Mouse (Mus musculus): ENCODE data around the gene Daam2. TPM values are rescaled to one million over a fixed set of nuclear protein-coding genes. Genes with fewer than 3 reads are reported as not detected.

Daam2 gene
- polyA plus RNA-seq, 1 experiment from 2014 or later: 2.1 TPM

DNA sequence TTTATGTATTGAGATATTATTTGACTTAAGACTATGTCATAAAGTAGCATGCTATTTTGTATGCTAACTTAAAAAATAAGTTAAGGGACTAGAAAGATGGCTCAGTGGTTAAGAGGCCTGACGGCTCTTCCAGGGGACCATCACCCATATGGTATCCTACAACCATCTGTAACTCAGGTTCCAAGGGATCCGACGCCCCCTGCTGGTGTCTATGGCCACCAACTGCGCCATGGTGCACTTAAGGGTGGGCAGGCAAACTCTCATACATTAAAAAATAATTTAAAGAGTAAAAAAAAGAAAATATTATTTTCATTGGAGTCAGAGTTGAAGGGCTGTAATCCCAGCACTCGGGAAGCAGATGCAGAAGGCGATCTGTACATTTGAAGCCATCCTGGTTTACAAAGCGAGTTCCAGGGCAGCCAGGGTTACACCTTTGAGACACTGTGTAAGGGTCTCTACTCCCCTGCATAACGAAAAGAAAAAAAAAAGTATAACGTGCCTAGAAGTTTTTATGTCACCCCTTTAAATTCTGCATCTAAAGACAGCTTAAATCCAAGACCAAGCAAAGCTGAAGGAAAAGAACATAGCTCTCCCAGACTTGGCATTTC, 136.4 kb downstream of the Daam2 start:
- H3K9ac ChIP-seq (ENCODE audit: low read depth, low read length): peak overlapping the region; percentile 38
- H3K36me3 ChIP-seq (ENCODE audit: control insufficient read depth, insufficient read depth, low read length): no peaks in the 10 kb centered on the region
- peak overlapping the region; percentile 88 for H3K4me3 ChIP-seq (ENCODE audit: low read length)
- no peaks in the 10 kb centered on the region for H3K9me3 ChIP-seq (ENCODE audit: control insufficient read depth, low read length)
- peaks cover 14% of the 10 kb centered on the region for H3K4me1 ChIP-seq (ENCODE audit: control insufficient read depth, insufficient read depth, low read depth, low read length)
- no peaks in the 10 kb centered on the region for H3K27me3 ChIP-seq (replicated peaks; ENCODE audit: control insufficient read depth, insufficient read depth, low read length)
- 18% methylated on average over 9 of the region's 9 CpGs for WGBS
- H3K27ac ChIP-seq (ENCODE audit: low read depth, low read length): 0 out of 2 replicates have a peak overlapping the region, but pooled peaks have one; percentile 12
- H3K4me2 ChIP-seq (ENCODE audit: low read length): peak overlapping the region; percentile 76
- peak; percentile 48 for ATAC-seq

GRCm38 (mm10) chr17:49423872-49424271, 140.3 kb downstream of the Daam2 start:
- no peaks in the 10 kb centered on the region for H3K36me3 ChIP-seq (ENCODE audit: control insufficient read depth, insufficient read depth, low read length)
- no peaks in the 10 kb centered on the region for H3K27me3 ChIP-seq (replicated peaks; ENCODE audit: control insufficient read depth, insufficient read depth, low read length)
- ATAC-seq: no peak
- no peak overlapping the region for H3K4me2 ChIP-seq (ENCODE audit: low read length)
- H3K9ac ChIP-seq (ENCODE audit: low read depth, low read length): no peak overlapping the region
- H3K9me3 ChIP-seq (ENCODE audit: control insufficient read depth, low read length): no peaks in the 10 kb centered on the region
- peaks cover 3% of the 10 kb centered on the region for H3K4me1 ChIP-seq (ENCODE audit: control insufficient read depth, insufficient read depth, low read depth, low read length)
- H3K4me3 ChIP-seq (ENCODE audit: low read length): no peak overlapping the region
- 83% methylated on average over 3 of the region's 3 CpGs for WGBS
- H3K27ac ChIP-seq (ENCODE audit: low read depth, low read length): no peak overlapping the region

- H3K9ac ChIP-seq (ENCODE audit: low read depth, low read length): no peak overlapping the region
- no peak overlapping the region for H3K4me3 ChIP-seq (ENCODE audit: low read length)
- H3K36me3 ChIP-seq (ENCODE audit: control insufficient read depth, insufficient read depth, low read length): no peaks in the 10 kb centered on the region
- no peaks in the 10 kb centered on the region; the same call in 1 of the 2 replicates for H3K4me1 ChIP-seq (ENCODE audit: control insufficient read depth, insufficient read depth, low read depth, low read length)
- WGBS: 79% methylated on average over 2 of the region's 2 CpGs
- no peak overlapping the region for H3K4me2 ChIP-seq (ENCODE audit: low read length)
- H3K27me3 ChIP-seq (replicated peaks; ENCODE audit: control insufficient read depth, insufficient read depth, low read length): no peaks in the 10 kb centered on the region
- no peaks in the 10 kb centered on the region for H3K9me3 ChIP-seq (ENCODE audit: control insufficient read depth, low read length)
- no peak for ATAC-seq
- H3K27ac ChIP-seq (ENCODE audit: low read depth, low read length): no peak overlapping the region
Measured at GRCm38 (mm10) chr17:49423067-49423325, 141.1 kb downstream of the Daam2 start.

- no peaks in the 10 kb centered on the region for H3K27me3 ChIP-seq (replicated peaks; ENCODE audit: control insufficient read depth, insufficient read depth, low read length)
- no peaks in the 10 kb centered on the region for H3K36me3 ChIP-seq (ENCODE audit: control insufficient read depth, insufficient read depth, low read length)
- H3K4me2 ChIP-seq (ENCODE audit: low read length): no peak overlapping the region
- 72% methylated on average over 3 of the region's 3 CpGs for WGBS
- ATAC-seq: no peak
- no peaks in the 10 kb centered on the region for H3K4me1 ChIP-seq (ENCODE audit: control insufficient read depth, insufficient read depth, low read depth, low read length)
- H3K4me3 ChIP-seq (ENCODE audit: low read length): no peak overlapping the region
- H3K9me3 ChIP-seq (ENCODE audit: control insufficient read depth, low read length): no peaks in the 10 kb centered on the region
- no peak overlapping the region for H3K27ac ChIP-seq (ENCODE audit: low read depth, low read length)
- no peak overlapping the region for H3K9ac ChIP-seq (ENCODE audit: low read depth, low read length)
Measured at GRCm38 (mm10) chr17:49422286-49423066, 141.7 kb downstream of the Daam2 start.

DNA sequence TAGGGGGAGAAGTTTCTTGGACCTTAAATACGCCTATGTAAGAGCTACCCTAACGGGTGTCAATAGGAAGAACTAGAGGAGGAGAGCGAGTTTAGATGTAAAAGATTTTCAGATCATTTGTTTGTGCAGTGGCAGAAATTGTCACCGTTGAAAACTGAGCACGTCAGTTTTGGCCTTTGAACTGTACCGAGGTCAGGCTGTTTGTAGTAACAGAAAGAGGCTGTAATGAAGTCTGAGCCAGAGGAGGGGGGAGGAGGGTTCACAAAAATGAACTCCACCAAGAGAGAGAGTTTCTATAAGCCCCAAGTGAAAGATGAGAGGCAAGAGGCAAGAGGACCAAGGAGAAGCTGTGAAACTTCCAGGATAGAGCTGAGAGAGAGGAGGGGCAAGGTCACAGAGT, 144.3 kb downstream of the Daam2 start:
- Histone ChIP-seq H3K27ac (ENCODE audit: low read depth, low read length) (no peak overlapping the region), H3K9ac (ENCODE audit: low read depth, low read length) (no peak overlapping the region), H3K4me2 (ENCODE audit: low read length) (no peak overlapping the region), H3K4me1 (ENCODE audit: control insufficient read depth, insufficient read depth, low read depth, low read length) (no peaks in the 10 kb centered on the region), H3K4me3 (ENCODE audit: low read length) (no peak overlapping the region), H3K27me3 (replicated peaks; ENCODE audit: control insufficient read depth, insufficient read depth, low read length) (no peaks in the 10 kb centered on the region), H3K36me3 (ENCODE audit: control insufficient read depth, insufficient read depth, low read length) (no peaks in the 10 kb centered on the region), H3K9me3 (ENCODE audit: control insufficient read depth, low read length) (no peaks in the 10 kb centered on the region)
- 70% methylated on average over 6 of the region's 6 CpGs for WGBS
- no peak for ATAC-seq

DNA sequence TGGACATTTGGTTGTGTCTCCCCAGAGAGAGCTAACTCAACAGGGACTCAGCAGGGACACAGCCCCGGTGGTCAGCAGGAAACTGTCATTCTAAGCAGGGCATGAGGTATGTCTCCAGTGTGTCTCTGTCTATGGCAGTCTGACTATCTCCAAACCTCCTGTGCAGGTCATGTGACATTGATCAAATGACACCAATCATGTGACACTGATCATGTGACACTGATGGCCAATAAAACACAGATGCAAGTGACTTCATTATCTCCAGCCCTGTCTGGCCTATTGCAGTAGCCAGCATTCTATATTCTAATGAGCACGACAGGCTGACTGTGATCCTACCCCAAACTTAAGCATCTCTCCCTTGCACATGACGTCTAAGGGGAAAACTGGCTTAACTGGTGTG, 147.9 kb downstream of the Daam2 start:
- ATAC-seq: no peak
- 81% methylated on average over 3 of the region's 3 CpGs for WGBS
- H3K9ac ChIP-seq (ENCODE audit: low read depth, low read length): no peak overlapping the region
- H3K27me3 ChIP-seq (replicated peaks; ENCODE audit: control insufficient read depth, insufficient read depth, low read length): no peaks in the 10 kb centered on the region
- H3K4me2 ChIP-seq (ENCODE audit: low read length): no peak overlapping the region
- H3K4me1 ChIP-seq (ENCODE audit: control insufficient read depth, insufficient read depth, low read depth, low read length): no peaks in the 10 kb centered on the region
- no peak overlapping the region for H3K27ac ChIP-seq (ENCODE audit: low read depth, low read length)
- no peaks in the 10 kb centered on the region for H3K9me3 ChIP-seq (ENCODE audit: control insufficient read depth, low read length)
- H3K4me3 ChIP-seq (ENCODE audit: low read length): no peak overlapping the region
- no peaks in the 10 kb centered on the region for H3K36me3 ChIP-seq (ENCODE audit: control insufficient read depth, insufficient read depth, low read length)

DNA sequence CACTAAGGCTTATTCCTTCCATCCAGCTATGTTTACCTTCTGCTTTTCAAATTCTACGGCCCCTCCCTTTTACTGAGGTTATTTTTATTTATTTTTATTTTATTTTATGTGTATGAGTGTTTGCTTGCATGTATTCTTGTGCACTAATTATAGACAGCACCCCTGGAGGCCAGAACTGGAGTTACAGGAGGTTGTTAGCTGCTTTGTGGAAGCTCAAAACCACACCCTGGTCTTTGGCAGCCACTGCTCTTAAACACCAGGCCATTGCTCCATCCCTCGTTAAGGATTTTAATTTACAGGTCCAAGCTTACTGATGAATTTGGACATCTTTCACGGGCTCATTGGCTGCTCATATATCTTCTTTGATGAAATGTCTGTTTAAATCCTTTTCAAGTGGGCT, 150.6 kb downstream of the Daam2 start:
- ATAC-seq: no peak
- H3K9me3 ChIP-seq (ENCODE audit: control insufficient read depth, low read length): no peaks in the 10 kb centered on the region
- no peak overlapping the region for H3K4me2 ChIP-seq (ENCODE audit: low read length)
- H3K4me1 ChIP-seq (ENCODE audit: control insufficient read depth, insufficient read depth, low read depth, low read length): no peaks in the 10 kb centered on the region
- H3K27ac ChIP-seq (ENCODE audit: low read depth, low read length): no peak overlapping the region
- 51% methylated on average over 3 of the region's 3 CpGs for WGBS
- no peaks in the 10 kb centered on the region for H3K36me3 ChIP-seq (ENCODE audit: control insufficient read depth, insufficient read depth, low read length)
- H3K9ac ChIP-seq (ENCODE audit: low read depth, low read length): no peak overlapping the region
- H3K4me3 ChIP-seq (ENCODE audit: low read length): no peak overlapping the region
- no peaks in the 10 kb centered on the region for H3K27me3 ChIP-seq (replicated peaks; ENCODE audit: control insufficient read depth, insufficient read depth, low read length)

DNA sequence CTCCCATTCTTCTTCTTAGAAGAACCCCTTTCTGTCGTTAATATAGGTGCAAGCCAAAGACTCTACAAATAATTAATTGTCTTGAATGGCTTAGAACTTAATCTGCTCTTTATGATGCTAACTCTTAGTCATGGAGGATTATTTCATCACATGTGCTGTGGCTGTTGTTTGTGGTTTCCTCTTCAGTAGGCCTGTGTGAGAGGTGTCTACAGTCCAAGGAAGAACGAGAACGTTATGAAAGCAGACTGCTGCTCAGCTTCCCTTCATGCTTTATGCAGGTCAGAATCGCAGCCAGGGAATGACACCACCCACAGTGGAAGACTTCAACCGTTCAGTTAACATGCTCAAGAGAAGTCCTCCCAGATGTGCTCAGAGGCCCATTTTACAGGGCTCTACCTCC, 151.2 kb downstream of the Daam2 start:
- Histone ChIP-seq H3K4me2 (ENCODE audit: low read length) (no peak overlapping the region), H3K27ac (ENCODE audit: low read depth, low read length) (no peak overlapping the region), H3K27me3 (replicated peaks; ENCODE audit: control insufficient read depth, insufficient read depth, low read length) (no peaks in the 10 kb centered on the region), H3K4me1 (ENCODE audit: control insufficient read depth, insufficient read depth, low read depth, low read length) (no peaks in the 10 kb centered on the region), H3K9me3 (ENCODE audit: control insufficient read depth, low read length) (no peaks in the 10 kb centered on the region), H3K36me3 (ENCODE audit: control insufficient read depth, insufficient read depth, low read length) (no peaks in the 10 kb centered on the region), H3K9ac (ENCODE audit: low read depth, low read length) (no peak overlapping the region), H3K4me3 (ENCODE audit: low read length) (no peak overlapping the region)
- no peak for ATAC-seq
- WGBS: 86% methylated on average over 5 of the region's 5 CpGs

Data from hindbrain, embryonic 16.5 days (tissue).